ENCODE assay signal across 29 mouse cellular contexts in genomic region chr15:8011418-8011817, GRCm38 (mm10).
DNase-seq lines count a peak whose midpoint lies in the region; TF ChIP-seq lines count a peak whose summit lies in the region.
"Had no signal": no experiment of that assay in that cellular context is flagged by ENCODE, and none has a peak within 500 bp of the region (broad histone marks: within the 10 kb centered on the region; RNA-seq: fewer than 3 reads in every experiment).

No protein-coding gene starts in this region.

- no peak overlapping the region for H3K4me3 ChIP-seq in left cerebral cortex, adult 2 months
- H3K4me3 ChIP-seq: embryonic facial prominence, embryonic 10.5 days; embryonic facial prominence, embryonic 13.5 days; erythroblast, embryonic 14.5 days; forebrain, embryonic 12.5 days; forebrain, embryonic 15.5 days; gastrocnemius, adult 2 months; heart, embryonic 12.5 days; heart, embryonic 15.5 days; hindbrain, embryonic 10.5 days; hindbrain, embryonic 13.5 days had no signal

- no peak for TF ChIP-seq CTCF in left cerebral cortex, adult 2 months (IDR thresholded peaks at IDR 0.05)

- H3K27ac ChIP-seq in left cerebral cortex, adult 2 months, result no peak overlapping the region
- H3K27ac ChIP-seq: embryonic facial prominence, embryonic 10.5 days; embryonic facial prominence, embryonic 13.5 days; forebrain, embryonic 12.5 days; forebrain, embryonic 15.5 days; gastrocnemius, adult 2 months; heart, embryonic 15.5 days; hindbrain, embryonic 10.5 days; hindbrain, embryonic 13.5 days had no signal

- intact Hi-C loops in left cerebral cortex, postnatal 14 days (cut with DNase I), result no loop called here
- intact Hi-C loops in left cerebral cortex, adult 2 months (cut with DNase I), result no loop called here

- peak; percentile 14 for DNase-seq in layer of hippocampus, adult 9-11 months
- DNase-seq in layer of hippocampus, adult 9-10 months (ENCODE audit: low spot score), result no peak
- peak; percentile 34 to 69 for DNase-seq in left cerebral cortex, postnatal 14 days (ENCODE audit: low spot score in 2 of 2)
- no peak for DNase-seq in left cerebral cortex, adult 2 months (ENCODE audit: extremely low spot score in 1 of 2, low spot score in 2 of 2)
- peak; percentile 47 for DNase-seq in brain, adult 2 months (ENCODE audit: low read depth, low spot score)
- peak; percentile 22 for DNase-seq in right cerebral cortex, postnatal 14 days
- DNase-seq in cerebellum, adult 18-20 months, result no peak
- DNase-seq: adrenal gland, postnatal 10 days; adrenal gland, postnatal 36 days; B cell, adult 2 months; cerebellum, adult 11 months; cerebellum, adult 8-10 months; cerebellum, postnatal 10 days; cerebellum, postnatal 36 days; embryo, embryonic 11 days; gastrocnemius, adult 2 months; gastrocnemius, postnatal 25 days; heart, adult 18-20 months; heart, postnatal 10 days; heart, postnatal 36 days had no signal

Comparison
In these comparisons a context has a peak if more than half of its experiments do, and no peak if none do; other contexts are left out.
1. DNase-seq: peak in layer of hippocampus, adult 9-11 months (single experiment), left cerebral cortex, postnatal 14 days (2 of 2), brain, adult 2 months (single experiment) and right cerebral cortex, postnatal 14 days (single experiment); none in layer of hippocampus, adult 9-10 months (single experiment), left cerebral cortex, adult 2 months (0 of 2) and cerebellum, adult 18-20 months (0 of 2).